Mouse (Mus musculus) limb, embryonic 14.5 days (tissue): ENCODE measurements around the gene Slc25a33. TPM values are rescaled to one million over a fixed set of nuclear protein-coding genes. Genes with fewer than 3 reads are reported as not detected.

Experiments used
- ATAC-seq: fragments of 200-750 bp; cut with Nextera tagmentation; 2 replicates; pipeline ENCODE4 v1.8.0; 2017; ENCODE audit warnings: low read depth, moderate number of reproducible peaks, moderate TSS enrichment; ENCODE audit not compliant: low FRiP score
- DNase-seq: peaks from one replicate; pipeline ENCODE4 v3.0.0-alpha.2; 2015; ENCODE audit warnings: low spot score
- H3K27ac ChIP-seq: fragments of 300-500 bp; sonication (generic); replicated peaks from 2 replicates; pipeline ENCODE4 v1.5.1; 2014; ENCODE audit warnings: low read depth, mild to moderate bottlenecking, low read length, moderate library complexity, mixed read lengths
- H3K27me3 ChIP-seq: fragments of 300-500 bp; sonication (generic); 2 replicates; pipeline ENCODE4 v1.6.1; 2014; ENCODE audit warnings: low read length, mixed read lengths; ENCODE audit not compliant: control insufficient read depth, insufficient read depth
- H3K36me3 ChIP-seq: fragments of 300-500 bp; sonication (generic); 2 replicates; pipeline ENCODE4 v1.6.1; 2014; ENCODE audit warnings: mild to moderate bottlenecking, low read length, moderate library complexity, mixed read lengths; ENCODE audit not compliant: control insufficient read depth, insufficient read depth
- H3K4me1 ChIP-seq: fragments of 300-500 bp; sonication (generic); 2 replicates; pipeline ENCODE4 v1.6.1; 2014; ENCODE audit warnings: antibody characterized with exemption, low read length, mixed read lengths; ENCODE audit not compliant: control insufficient read depth, insufficient read depth
- H3K4me2 ChIP-seq: fragments of 300-500 bp; sonication (generic); replicated peaks from 2 replicates; pipeline ENCODE4 v1.6.1; 2014; ENCODE audit warnings: low read depth, mild to moderate bottlenecking, low read length, moderate library complexity; ENCODE audit not compliant: severe bottlenecking
- H3K4me3 ChIP-seq: fragments of 300-500 bp; sonication (generic); replicated peaks from 2 replicates; pipeline ENCODE4 v1.5.1; 2014; ENCODE audit warnings: low read length
- H3K9ac ChIP-seq: fragments of 300-500 bp; sonication (generic); 2 replicates; pipeline ENCODE4 v1.6.1; 2014; ENCODE audit warnings: mild to moderate bottlenecking, low read depth, low read length, moderate library complexity; ENCODE audit not compliant: severe bottlenecking
- H3K9me3 ChIP-seq: fragments of 300-500 bp; sonication (generic); 2 replicates; pipeline ENCODE4 v1.6.1; 2016; ENCODE audit warnings: low read length; ENCODE audit not compliant: control insufficient read depth
- POLR2A ChIP-seq: fragments of 200-500 bp; IDR thresholded peaks from 2 replicates; pipeline ENCODE4 v1.8.0; 2012; ENCODE audit warnings: inconsistent platforms, mild to moderate bottlenecking, moderate library complexity, borderline replicate concordance; ENCODE audit not compliant: insufficient read depth, insufficient read length; ENCODE audit errors: extremely low read depth
- WGBS: fragments of 180-500 bp; shearing (Covaris S2); extraction: QIAGEN DNeasy Blood & Tissue Kit; methylation state at CpG from one replicate; pipeline ENCODE4 v1.1.7; 2014; 5-methylcytosine and 5-hydroxymethylcytosine counted together
- polyA plus RNA-seq, 2 experiments: library from polyadenylated mRNA; depleted of rRNA in 1 of 2; stranded (reverse) in 1 of 2; unstranded in 1 of 2; fragments of >200 nt; fragmentation: Nextera tagmentation in 1 of 2; extraction: Ambion mirVana in 1 of 2; gene quantifications; 2 replicates each; pipeline versions ENCODE4 v1.2.1 to v1.2.3; 2012 to 2014

Gene Slc25a33
- polyA plus RNA-seq (2012; rRNA removed) (7.7 and 8.2 TPM in 2 replicates), polyA plus RNA-seq (2014; fragmentation: Nextera tagmentation; extraction: Ambion mirVana) (10.8 and 11.8 TPM in 2 replicates)

DNA sequence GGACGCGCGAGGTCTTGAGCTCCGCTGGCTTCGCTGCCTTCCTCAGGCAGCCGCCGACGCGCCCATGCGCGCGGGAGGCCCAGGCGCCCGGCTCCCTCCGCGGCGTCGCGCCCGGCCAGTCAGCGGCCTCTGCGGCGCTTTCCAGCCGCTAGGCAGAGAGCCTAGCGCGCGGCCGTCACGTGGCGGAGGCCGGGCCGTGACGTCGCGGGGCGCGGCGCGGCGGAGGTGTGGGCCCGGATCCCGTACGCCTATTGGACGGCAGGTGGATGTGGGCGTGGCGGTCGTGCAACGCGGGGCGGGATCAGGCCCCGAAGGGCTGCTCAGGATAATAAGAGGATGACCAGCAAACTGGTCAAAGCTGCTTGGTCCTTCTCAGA is at the start of gene Slc25a33:
Gene Slc25a33, minus strand, starts transcription at position 184 of the 377 bp plus-strand sequence.
- peak within 1 kb of the TSS; percentile 89 for H3K4me2 ChIP-seq
- peak within 1 kb of the TSS; percentile 83 for H3K4me3 ChIP-seq
- H3K27ac ChIP-seq: peak within 1 kb of the TSS; percentile 52
- H3K4me1 ChIP-seq: peaks cover 13% of the 10 kb centered on the region
- H3K27me3 ChIP-seq: no peaks in the 10 kb centered on the region
- peak; percentile 90 for DNase-seq
- peak within 1 kb of the TSS; percentile 74 for H3K9ac ChIP-seq
- H3K9me3 ChIP-seq: no peaks in the 10 kb centered on the region
- peak; percentile 93; the same call in 1 of the 2 replicates for TF ChIP-seq POLR2A
- WGBS: under 1% methylated on average over 38 of the region's 51 CpGs
- ATAC-seq: peak; percentile 100
- H3K36me3 ChIP-seq: no peaks in the 10 kb centered on the region

- no peaks in the 10 kb centered on the region for H3K27me3 ChIP-seq
- H3K4me1 ChIP-seq: peaks cover 24% of the 10 kb centered on the region
- H3K36me3 ChIP-seq: no peaks in the 10 kb centered on the region
- DNase-seq: no peak
- ATAC-seq: peak; percentile 25
- H3K27ac ChIP-seq: peak overlapping the region; percentile 89
- H3K9ac ChIP-seq: no peak overlapping the region
- no peaks in the 10 kb centered on the region for H3K9me3 ChIP-seq
- TF ChIP-seq POLR2A: no peak
- WGBS: 74% methylated on average over 7 of the region's 7 CpGs
- no peak overlapping the region for H3K4me2 ChIP-seq
- no peak overlapping the region for H3K4me3 ChIP-seq
Observed at GRCm38 (mm10) chr4:149822586-149823196, 48.6 kb upstream of the Slc25a33 start.

- Histone ChIP-seq H3K4me1 (peaks cover 24% of the 10 kb centered on the region), H3K27me3 (no peaks in the 10 kb centered on the region), H3K27ac (peak overlapping the region; percentile 89), H3K36me3 (no peaks in the 10 kb centered on the region), H3K9ac (0 out of 2 replicates have a peak overlapping the region, but pooled peaks have one; percentile 41), H3K4me2 (0 out of 2 replicates have a peak overlapping the region, but pooled peaks have one; percentile 22), H3K4me3 (no peak overlapping the region), H3K9me3 (no peaks in the 10 kb centered on the region)
- peak; percentile 76 for ATAC-seq
- TF ChIP-seq POLR2A: 0 out of 2 replicates have a peak, but pooled peaks have one; percentile 20
- peak; percentile 80 for DNase-seq
- 18% methylated on average over 9 of the region's 9 CpGs for WGBS
Observed at GRCm38 (mm10) chr4:149822126-149822525, 48.0 kb upstream of the Slc25a33 start.

DNA sequence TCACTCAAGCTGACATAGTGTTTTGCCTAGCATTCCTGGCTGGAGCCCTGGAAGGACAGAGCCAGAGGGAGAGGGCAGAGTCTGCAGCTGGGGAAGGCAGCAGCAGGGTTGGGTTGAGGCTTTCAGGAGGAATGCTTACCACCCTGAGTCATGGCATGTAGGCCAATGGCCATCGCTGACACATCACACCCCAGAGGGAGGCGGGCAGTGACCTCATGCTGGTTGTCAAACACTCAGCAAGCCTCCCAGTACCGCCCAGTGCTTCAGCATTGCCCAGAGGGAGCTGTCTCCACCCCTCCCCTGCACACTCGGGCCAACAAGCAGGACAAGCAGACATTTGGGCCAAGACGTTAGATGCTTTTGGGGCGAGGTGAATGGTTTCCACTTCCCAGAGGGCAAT is 46.5 kb upstream of the Slc25a33 start:
- H3K36me3 ChIP-seq: no peaks in the 10 kb centered on the region
- peak; percentile 31; the same call in 1 of the 2 replicates for ATAC-seq
- WGBS: 21% methylated on average over 6 of the region's 6 CpGs
- no peaks in the 10 kb centered on the region for H3K9me3 ChIP-seq
- no peak overlapping the region for H3K9ac ChIP-seq
- H3K4me2 ChIP-seq: no peak overlapping the region
- no peak for TF ChIP-seq POLR2A
- peak; percentile 43 for DNase-seq
- peak overlapping the region; percentile 9 for H3K27ac ChIP-seq
- H3K27me3 ChIP-seq: no peaks in the 10 kb centered on the region
- no peak overlapping the region for H3K4me3 ChIP-seq
- peaks cover 24% of the 10 kb centered on the region for H3K4me1 ChIP-seq

GRCm38 (mm10) chr4:149819195-149819594 is 45.1 kb upstream of the Slc25a33 start:
- no peak for TF ChIP-seq POLR2A

More at GRCm38 (mm10) chr4:149819195-149819594, 45.1 kb upstream of the Slc25a33 start:
- H3K9ac ChIP-seq: no peak overlapping the region
- ATAC-seq (no peak), DNase-seq (no peak)
- H3K4me3 ChIP-seq: no peak overlapping the region
- H3K4me1 ChIP-seq: peaks cover 24% of the 10 kb centered on the region
- H3K4me2 ChIP-seq: no peak overlapping the region
- H3K27me3 ChIP-seq: no peaks in the 10 kb centered on the region
- H3K36me3 ChIP-seq: no peaks in the 10 kb centered on the region
- H3K9me3 ChIP-seq: no peaks in the 10 kb centered on the region
- H3K27ac ChIP-seq: no peak overlapping the region
- 61% methylated on average over 3 of the region's 3 CpGs for WGBS
